Mouse (Mus musculus) lung, adult 18-20 months (tissue): ENCODE measurements around the gene Emb.
"Not testable (repeated sequence)": the region's sequence is repeated elsewhere in the genome, so short reads cannot be mapped to it uniquely, and the experiment has no call there.

Experiments
- DNase-seq, 2 experiments: peaks; one replicate each; pipeline ENCODE4 v3.0.0; 2022; ENCODE audit warnings: mixed read lengths in 2 of 2

Gene Emb

GRCm38 (mm10) chr13:117208236-117208635 lies at the start of gene Emb:
Gene Emb (plus strand): TSS chr13:117208536.
- no peak for DNase-seq

- DNase-seq, result no peak
These were observed 44.4 kb upstream of the Emb start for GRCm38 (mm10) chr13:117163906-117164305.

GRCm38 (mm10) chr13:117165071-117165470 lies 43.3 kb upstream of the Emb start:
- no peak for DNase-seq

- not testable (repeated sequence) for DNase-seq
These were observed 27.4 kb upstream of the Emb start for GRCm38 (mm10) chr13:117180912-117181311.

GRCm38 (mm10) chr13:117183288-117183687 lies 25.0 kb upstream of the Emb start:
- no peak for DNase-seq

- DNase-seq, result no peak
These were observed 23.0 kb upstream of the Emb start for GRCm38 (mm10) chr13:117185329-117185728.

GRCm38 (mm10) chr13:117192161-117192560 lies 16.2 kb upstream of the Emb start:
- no peak for DNase-seq

- DNase-seq, result no peak
These were observed 14.8 kb upstream of the Emb start for GRCm38 (mm10) chr13:117193422-117193983.

- no peak for DNase-seq
These were observed 12.5 kb upstream of the Emb start for GRCm38 (mm10) chr13:117195569-117196495.

GRCm38 (mm10) chr13:117197666-117198065 lies 10.7 kb upstream of the Emb start:
- no peak for DNase-seq

- peak; percentile 71 to 76 for DNase-seq
These were observed 9.8 kb upstream of the Emb start for GRCm38 (mm10) chr13:117198402-117199083.

GRCm38 (mm10) chr13:117202755-117203471 lies 5.4 kb upstream of the Emb start:
- no peak for DNase-seq

- DNase-seq, result no peak
These were observed 3.7 kb upstream of the Emb start for GRCm38 (mm10) chr13:117204685-117205084.

- no peak for DNase-seq
These were observed 2.3 kb upstream of the Emb start for GRCm38 (mm10) chr13:117206066-117206465.

- peak; percentile 37 to 68 for DNase-seq
These were observed 3.1 kb downstream of the Emb start for GRCm38 (mm10) chr13:117211386-117211875.

- no peak for DNase-seq
These were observed 7.1 kb downstream of the Emb start for GRCm38 (mm10) chr13:117215481-117215880.

GRCm38 (mm10) chr13:117216126-117216525 lies 7.8 kb downstream of the Emb start:
- DNase-seq, result peak in 1 of 2 experiments; percentile 46

- DNase-seq, result no peak
These were observed 8.5 kb downstream of the Emb start for GRCm38 (mm10) chr13:117216752-117217363.

GRCm38 (mm10) chr13:117217621-117218020 lies 9.3 kb downstream of the Emb start:
- no peak for DNase-seq

- no peak for DNase-seq
These were observed 9.8 kb downstream of the Emb start for GRCm38 (mm10) chr13:117218092-117218491.

GRCm38 (mm10) chr13:117219871-117220500 lies 11.7 kb downstream of the Emb start:
- DNase-seq, result no peak
